Mouse (Mus musculus) testis, adult 2 months (tissue): Measurements from ENCODE around the gene Ndufb7.

Experiments used
- CTCF ChIP-seq: fragments of 200-500 bp; IDR thresholded peaks from 2 replicates; pipeline ENCODE4 v1.5.1; 2012; ENCODE audit warnings: low read depth, mild to moderate bottlenecking, inconsistent platforms, low read length, moderate library complexity; ENCODE audit not compliant: control insufficient read depth, insufficient read depth, insufficient replicate concordance
- POLR2A ChIP-seq: fragments of 200-500 bp; IDR thresholded peaks from 2 replicates; pipeline ENCODE4 v1.6.1; 2012; ENCODE audit warnings: low read depth, mild to moderate bottlenecking, inconsistent platforms, low read length, moderate library complexity; ENCODE audit not compliant: control insufficient read depth

DNA sequence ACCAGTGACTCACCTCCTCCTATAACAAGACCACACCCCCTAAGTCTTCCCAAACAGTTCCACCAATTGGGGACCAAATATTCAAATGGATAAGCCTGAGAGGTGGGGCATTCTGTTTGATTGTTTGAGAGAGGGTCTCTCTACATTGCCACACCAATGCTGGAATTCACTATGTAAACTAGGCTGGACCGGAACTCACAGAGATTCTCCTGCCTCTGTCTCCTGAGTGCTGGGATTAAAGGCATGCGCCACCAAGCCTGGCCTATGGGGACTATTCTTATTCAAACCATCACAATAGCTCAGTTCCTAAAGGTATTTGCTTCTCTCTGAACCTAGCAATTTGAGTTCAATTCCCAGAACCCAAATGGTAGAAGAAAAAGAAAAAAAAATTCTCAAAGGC, 52.1 kb downstream of the Ndufb7 start:
- TF ChIP-seq CTCF = no peak
- TF ChIP-seq POLR2A = no peak
